Mouse (Mus musculus) midbrain, embryonic 13.5 days (tissue): ENCODE data around the gene Gclc. TPM values are rescaled to one million over a fixed set of nuclear protein-coding genes. Genes with fewer than 3 reads are reported as not detected.
A peak's percentile ranks its signal among the peaks of the same experiment; 100 is the strongest.

Experiments used
- ATAC-seq: fragments of 200-750 bp; cut with Nextera tagmentation; 2 replicates; pipeline ENCODE4 v1.8.0; 2017; ENCODE audit warnings: mild to moderate bottlenecking, moderate TSS enrichment, moderate library complexity
- H3K27ac ChIP-seq: fragments of 300-500 bp; sonication (generic); 2 replicates; pipeline ENCODE4 v1.5.1; 2015; ENCODE audit warnings: inconsistent platforms, mild to moderate bottlenecking, moderate library complexity
- H3K27me3 ChIP-seq: fragments of 300-500 bp; sonication (generic); 2 replicates; pipeline ENCODE4 v1.6.1; 2015; ENCODE audit warnings: mild to moderate bottlenecking, inconsistent platforms
- H3K36me3 ChIP-seq: fragments of 300-500 bp; sonication (generic); 2 replicates; pipeline ENCODE4 v1.6.1; 2015; ENCODE audit warnings: mild to moderate bottlenecking, inconsistent platforms
- H3K4me1 ChIP-seq: fragments of 300-500 bp; sonication (generic); replicated peaks from 2 replicates; pipeline ENCODE4 v1.6.1; 2015; ENCODE audit warnings: inconsistent platforms
- H3K4me2 ChIP-seq: fragments of 300-500 bp; sonication (generic); replicated peaks from 2 replicates; pipeline ENCODE4 v1.6.1; 2015; ENCODE audit warnings: moderate library complexity, mild to moderate bottlenecking, inconsistent platforms
- H3K4me3 ChIP-seq: fragments of 300-500 bp; sonication (generic); replicated peaks from 2 replicates; pipeline ENCODE4 v1.5.1; 2015; ENCODE audit warnings: mild to moderate bottlenecking, inconsistent platforms
- H3K9ac ChIP-seq: fragments of 300-500 bp; sonication (generic); replicated peaks from 2 replicates; pipeline ENCODE4 v1.6.1; 2015; ENCODE audit warnings: mild to moderate bottlenecking, inconsistent platforms
- H3K9me3 ChIP-seq: fragments of 300-500 bp; sonication (generic); 2 replicates; pipeline ENCODE4 v1.6.1; 2016; ENCODE audit warnings: mild to moderate bottlenecking, inconsistent platforms
- WGBS: fragments of 180-500 bp; shearing (Covaris S2); methylation state at CpG from one replicate; pipeline ENCODE4 v1.1.7; 2015; 5-methylcytosine and 5-hydroxymethylcytosine counted together
- polyA plus RNA-seq: library from polyadenylated mRNA; unstranded; fragments of >200 nt; fragmentation: Nextera tagmentation; extraction: Ambion mirVana; gene quantifications from 2 replicates; pipeline ENCODE4 v1.2.1, GENCODE M21; 2015

Gclc gene
- polyA plus RNA-seq, 1 experiment from 2014 or later: 16.8 TPM

GRCm38 (mm10) chr9:77771330-77771729, 17.0 kb downstream of the Gclc start:
- no peaks in the 10 kb centered on the region for H3K27me3 ChIP-seq
- no peak overlapping the region for H3K4me3 ChIP-seq
- ATAC-seq: peak; percentile 43
- peak overlapping the region; percentile 29 for H3K4me2 ChIP-seq
- peaks cover 15% of the 10 kb centered on the region for H3K36me3 ChIP-seq
- H3K4me1 ChIP-seq: peaks cover 27% of the 10 kb centered on the region
- no peaks in the 10 kb centered on the region for H3K9me3 ChIP-seq
- H3K27ac ChIP-seq: peak overlapping the region; percentile 10; the same call in 1 of the 2 replicates
- WGBS: 68% methylated on average over 5 of the region's 5 CpGs
- 0 out of 2 replicates have a peak overlapping the region, but pooled peaks have one; percentile 10 for H3K9ac ChIP-seq

GRCm38 (mm10) chr9:77771765-77772383, 17.5 kb downstream of the Gclc start:
- WGBS: 18% methylated on average over 10 of the region's 10 CpGs
- H3K9ac ChIP-seq: 0 out of 2 replicates have a peak overlapping the region, but pooled peaks have one; percentile 10
- H3K27ac ChIP-seq: no peak overlapping the region
- peaks cover 15% of the 10 kb centered on the region for H3K36me3 ChIP-seq
- no peak overlapping the region for H3K4me3 ChIP-seq
- peaks cover 32% of the 10 kb centered on the region for H3K4me1 ChIP-seq
- no peaks in the 10 kb centered on the region for H3K27me3 ChIP-seq
- peak overlapping the region; percentile 29 for H3K4me2 ChIP-seq
- peak; percentile 76 for ATAC-seq
- no peaks in the 10 kb centered on the region for H3K9me3 ChIP-seq

- H3K4me2 ChIP-seq: no peak overlapping the region
- no peak overlapping the region for H3K4me3 ChIP-seq
- 24% methylated on average over 7 of the region's 7 CpGs for WGBS
- no peaks in the 10 kb centered on the region for H3K27me3 ChIP-seq
- H3K4me1 ChIP-seq: peaks cover 16% of the 10 kb centered on the region
- ATAC-seq: no peak
- H3K9me3 ChIP-seq: no peaks in the 10 kb centered on the region
- no peak overlapping the region for H3K9ac ChIP-seq
- H3K27ac ChIP-seq: no peak overlapping the region
- H3K36me3 ChIP-seq: peaks cover 38% of the 10 kb centered on the region
Observed at GRCm38 (mm10) chr9:77776720-77777515, 22.6 kb downstream of the Gclc start.

GRCm38 (mm10) chr9:77777622-77778021, 23.3 kb downstream of the Gclc start:
- Histone ChIP-seq H3K4me3 (no peak overlapping the region), H3K27me3 (no peaks in the 10 kb centered on the region), H3K9ac (no peak overlapping the region), H3K27ac (no peak overlapping the region), H3K4me1 (peaks cover 12% of the 10 kb centered on the region), H3K4me2 (no peak overlapping the region), H3K9me3 (no peaks in the 10 kb centered on the region), H3K36me3 (peaks cover 39% of the 10 kb centered on the region)
- WGBS: 72% methylated on average over 5 of the region's 5 CpGs
- no peak for ATAC-seq

- ATAC-seq: no peak
- Histone ChIP-seq H3K9me3 (no peaks in the 10 kb centered on the region), H3K4me1 (peaks cover 7% of the 10 kb centered on the region), H3K9ac (no peak overlapping the region), H3K36me3 (peaks cover 51% of the 10 kb centered on the region), H3K27me3 (no peaks in the 10 kb centered on the region), H3K4me3 (no peak overlapping the region), H3K27ac (no peak overlapping the region), H3K4me2 (no peak overlapping the region)
- WGBS: 89% methylated on average over 4 of the region's 4 CpGs
Observed at GRCm38 (mm10) chr9:77779711-77780110, 25.4 kb downstream of the Gclc start.

GRCm38 (mm10) chr9:77781453-77782163, 27.3 kb downstream of the Gclc start:
- Histone ChIP-seq H3K4me1 (peaks cover 4% of the 10 kb centered on the region), H3K9ac (no peak overlapping the region), H3K4me2 (no peak overlapping the region), H3K9me3 (no peaks in the 10 kb centered on the region), H3K27me3 (no peaks in the 10 kb centered on the region), H3K4me3 (no peak overlapping the region), H3K36me3 (peaks cover 58% of the 10 kb centered on the region), H3K27ac (no peak overlapping the region)
- 0 out of 2 replicates have a peak, but pooled peaks have one; percentile 34 for ATAC-seq
- 57% methylated on average over 5 of the region's 5 CpGs for WGBS

GRCm38 (mm10) chr9:77782201-77782600, 27.9 kb downstream of the Gclc start:
- Histone ChIP-seq H3K27ac (no peak overlapping the region), H3K27me3 (no peaks in the 10 kb centered on the region), H3K9me3 (no peaks in the 10 kb centered on the region), H3K4me1 (no peaks in the 10 kb centered on the region), H3K36me3 (peaks cover 61% of the 10 kb centered on the region), H3K4me3 (no peak overlapping the region), H3K9ac (no peak overlapping the region), H3K4me2 (no peak overlapping the region)
- WGBS: 78% methylated on average over 4 of the region's 4 CpGs
- ATAC-seq: no peak

- no peaks in the 10 kb centered on the region for H3K4me1 ChIP-seq
- no peak overlapping the region for H3K9ac ChIP-seq
- WGBS: 84% methylated on average over 13 of the region's 13 CpGs
- H3K4me3 ChIP-seq: no peak overlapping the region
- no peaks in the 10 kb centered on the region for H3K9me3 ChIP-seq
- no peak overlapping the region for H3K4me2 ChIP-seq
- ATAC-seq: no peak
- no peak overlapping the region for H3K27ac ChIP-seq
- no peaks in the 10 kb centered on the region for H3K27me3 ChIP-seq
- H3K36me3 ChIP-seq: peaks cover 66% of the 10 kb centered on the region
Observed at GRCm38 (mm10) chr9:77783006-77783405, 28.7 kb downstream of the Gclc start.

GRCm38 (mm10) chr9:77785466-77785865, 31.1 kb downstream of the Gclc start:
- H3K4me1 ChIP-seq: no peaks in the 10 kb centered on the region
- 93% methylated on average over 8 of the region's 8 CpGs for whole genome bisulfite sequencing
- no peaks in the 10 kb centered on the region for H3K27me3 ChIP-seq
- H3K9me3 ChIP-seq: no peaks in the 10 kb centered on the region
- no peak overlapping the region for H3K4me2 ChIP-seq
- ATAC-seq: no peak
- no peak overlapping the region for H3K9ac ChIP-seq
- H3K27ac ChIP-seq: no peak overlapping the region
- no peak overlapping the region for H3K4me3 ChIP-seq
- peaks cover 55% of the 10 kb centered on the region for H3K36me3 ChIP-seq

- no peak overlapping the region for H3K27ac ChIP-seq
- no peak for ATAC-seq
- 91% methylated on average over 7 of the region's 7 CpGs for WGBS
- peaks cover 74% of the 10 kb centered on the region for H3K36me3 ChIP-seq
- no peak overlapping the region for H3K4me3 ChIP-seq
- no peak overlapping the region for H3K9ac ChIP-seq
- no peaks in the 10 kb centered on the region for H3K4me1 ChIP-seq
- no peaks in the 10 kb centered on the region for H3K27me3 ChIP-seq
- no peak overlapping the region for H3K4me2 ChIP-seq
- no peaks in the 10 kb centered on the region for H3K9me3 ChIP-seq
Observed at GRCm38 (mm10) chr9:77787936-77788335, 33.6 kb downstream of the Gclc start.

GRCm38 (mm10) chr9:77789615-77790348, 35.4 kb downstream of the Gclc start:
- Histone ChIP-seq H3K4me3 (no peak overlapping the region), H3K36me3 (peaks cover 71% of the 10 kb centered on the region), H3K27me3 (no peaks in the 10 kb centered on the region), H3K4me1 (peaks cover 5% of the 10 kb centered on the region; the same call in 1 of the 2 replicates), H3K9ac (no peak overlapping the region), H3K27ac (no peak overlapping the region; the same call in 1 of the 2 replicates), H3K9me3 (no peaks in the 10 kb centered on the region), H3K4me2 (no peak overlapping the region)
- ATAC-seq: peak; percentile 88
- 71% methylated on average over 12 of the region's 12 CpGs for WGBS
